Mouse (Mus musculus) megakaryocyte-erythroid progenitor cell, adult 5-6 weeks (primary cell): ENCODE data around the gene Gm42372. TPM values are rescaled to one million over a fixed set of nuclear protein-coding genes. Genes with fewer than 3 reads are reported as not detected.

ENCODE experiments used
- ATAC-seq: replicated peaks from 2 replicates; pipeline ENCODE4 v1.8.0; 2016; ENCODE audit warnings: mild to moderate bottlenecking, inconsistent platforms; ENCODE audit not compliant: severe bottlenecking, poor library complexity, low FRiP score, low TSS enrichment
- total RNA-seq, 2 experiments: library from RNA; stranded (forward) in 1 of 2; stranded (reverse) in 1 of 2; fragments of 200-1000, 215-1000 nt in 1 of 2; fragments of >200 nt in 1 of 2; fragmentation: Nextera tagmentation in 1 of 2; gene quantifications; 2 replicates each; pipeline ENCODE4 v1.2.3; 2014 to 2017

Gene Gm42372
- total RNA-seq, 2 experiments from 2014 or later = 0.28 TPM; not detected in 1

DNA sequence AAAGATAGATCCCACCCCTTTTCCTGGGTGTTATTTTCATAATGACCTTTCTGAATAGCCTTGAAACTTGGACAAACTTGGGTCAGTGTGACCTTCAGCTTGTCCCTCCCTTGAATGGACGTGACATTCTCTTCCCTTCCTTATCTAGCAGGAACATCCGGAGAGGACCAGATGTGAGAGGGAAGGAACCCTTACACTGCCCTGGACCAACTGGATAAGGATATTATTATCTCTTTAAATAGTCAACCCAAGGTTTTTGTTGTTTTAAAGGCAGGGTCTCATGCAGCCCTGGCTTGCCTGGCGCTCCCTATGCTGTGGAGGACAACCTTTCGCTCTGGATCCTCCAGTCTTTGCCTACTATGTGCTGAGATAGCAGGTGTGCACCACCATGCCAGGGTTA lies 16.3 kb downstream of the Gm42372 start:
- peak; percentile 12 for ATAC-seq

DNA sequence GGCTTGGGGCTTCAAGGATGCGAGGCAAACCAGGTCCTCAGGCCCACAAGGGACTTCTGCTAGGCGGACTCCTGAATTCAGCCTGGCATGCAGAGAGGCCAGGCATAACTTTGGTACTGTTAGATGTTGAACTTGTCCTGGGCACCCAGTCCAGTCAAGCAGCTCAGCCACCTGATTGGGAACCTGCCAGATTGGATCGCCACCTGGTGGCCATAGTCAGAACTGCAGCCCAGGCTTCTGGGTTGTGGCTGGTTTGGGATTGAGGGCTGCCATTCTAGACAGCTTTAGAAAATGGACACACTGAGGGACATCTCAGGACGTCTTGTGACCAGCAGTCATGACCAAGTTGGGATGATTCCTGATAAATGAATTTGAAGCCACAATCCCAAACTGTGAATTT lies 16.8 kb downstream of the Gm42372 start:
- peak; percentile 27; the same call in 1 of the 2 replicates for ATAC-seq

DNA sequence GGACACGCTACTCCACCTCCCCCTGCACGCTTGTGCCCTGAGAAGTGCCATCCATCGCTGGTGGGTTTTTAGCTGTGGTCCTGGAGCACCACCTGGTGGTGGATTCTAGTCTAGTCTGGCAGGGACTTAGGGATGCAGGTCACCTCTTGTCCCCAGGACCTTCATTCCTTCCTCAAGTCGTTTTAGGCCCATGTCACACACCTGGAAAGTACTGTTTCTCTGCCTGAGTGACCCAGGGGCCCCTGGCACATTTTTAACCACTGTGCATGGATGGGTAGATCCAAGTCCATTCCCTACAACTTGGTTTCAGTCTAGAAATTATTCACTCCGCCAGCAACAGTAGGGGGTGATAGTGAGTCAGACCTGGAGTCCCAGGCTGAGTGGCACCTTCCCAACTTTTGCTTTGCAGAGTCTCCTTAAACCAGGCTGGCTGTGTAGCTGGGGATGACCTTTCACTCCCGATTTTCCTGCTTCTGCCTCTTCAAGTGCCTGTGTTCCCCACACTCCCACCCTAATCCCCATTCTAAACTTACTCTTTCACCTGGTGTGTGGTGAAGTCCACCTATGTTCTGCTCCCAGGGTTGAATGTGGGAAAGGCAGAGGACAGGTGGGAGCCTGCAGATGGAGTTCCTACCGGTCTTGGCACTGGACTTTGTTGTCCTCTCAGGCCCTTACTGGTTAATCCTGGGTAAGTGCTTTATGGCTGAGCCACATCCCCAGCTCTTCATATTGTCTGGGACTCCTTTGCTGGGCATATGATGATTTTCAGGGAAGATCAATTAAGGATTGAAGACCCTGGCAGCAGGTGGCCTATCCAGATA lies 19.7 kb downstream of the Gm42372 start:
- peak; percentile 75 for ATAC-seq

- no peak for ATAC-seq
Measured at GRCm38 (mm10) chr7:17003230-17003960, 20.5 kb downstream of the Gm42372 start.

DNA sequence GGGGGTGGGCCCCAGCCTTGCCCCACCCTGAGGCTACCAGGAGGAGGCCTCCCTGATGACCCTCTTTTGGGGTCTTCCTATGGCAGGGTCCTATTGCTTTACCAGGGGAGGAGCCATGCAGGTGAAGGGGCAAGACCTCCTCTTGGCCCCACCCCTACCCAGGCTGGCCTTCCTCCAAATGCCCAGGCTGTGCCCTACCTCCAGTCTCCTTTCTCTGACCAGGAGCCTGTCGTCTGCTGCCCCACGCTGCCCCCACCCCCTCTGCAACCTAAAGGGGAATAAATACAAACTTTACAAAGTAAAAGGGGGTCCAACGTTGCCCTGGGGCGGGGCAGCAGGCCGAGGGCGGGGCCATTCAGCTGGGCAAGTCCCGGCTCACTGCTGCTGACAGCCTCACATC lies 21.8 kb downstream of the Gm42372 start:
- no peak for ATAC-seq

GRCm38 (mm10) chr7:17007300-17007699 lies 24.4 kb downstream of the Gm42372 start:
- ATAC-seq = peak; percentile 76

DNA sequence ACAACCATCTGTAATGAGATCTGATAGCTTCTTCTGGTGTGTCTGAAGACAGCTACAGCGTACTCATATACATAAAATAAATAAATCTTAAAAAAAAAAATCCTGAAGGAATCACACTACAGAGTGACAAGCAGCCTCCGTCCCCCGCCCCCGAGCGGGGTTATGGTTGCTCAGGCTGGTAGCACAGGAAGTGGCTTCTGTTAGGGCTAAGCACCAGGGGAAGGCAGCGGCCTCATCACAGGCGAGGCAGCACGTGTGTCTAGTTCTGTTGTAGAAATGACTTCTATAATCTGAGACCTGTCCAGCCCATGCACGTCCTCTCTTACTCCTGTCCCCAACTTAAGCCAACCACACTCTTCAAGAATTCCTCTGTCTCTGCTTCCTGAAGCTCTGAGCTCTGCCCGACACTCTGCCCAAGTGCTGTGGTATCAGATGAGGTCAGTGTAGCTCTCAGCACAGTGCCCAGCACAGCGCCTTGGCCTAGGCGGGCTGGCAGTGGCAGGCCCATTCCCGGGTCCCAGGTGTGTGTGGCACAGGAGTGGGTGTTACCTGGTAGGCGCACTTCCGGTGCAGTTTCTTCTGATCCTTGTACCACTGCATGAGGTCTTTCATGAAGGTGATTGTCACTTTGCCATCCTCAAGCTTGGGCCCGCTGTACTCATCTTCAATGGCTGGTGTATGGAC lies 26.6 kb downstream of the Gm42372 start:
- no peak for ATAC-seq

GRCm38 (mm10) chr7:17010010-17010347 lies 27.1 kb downstream of the Gm42372 start:
- no peak for ATAC-seq

DNA sequence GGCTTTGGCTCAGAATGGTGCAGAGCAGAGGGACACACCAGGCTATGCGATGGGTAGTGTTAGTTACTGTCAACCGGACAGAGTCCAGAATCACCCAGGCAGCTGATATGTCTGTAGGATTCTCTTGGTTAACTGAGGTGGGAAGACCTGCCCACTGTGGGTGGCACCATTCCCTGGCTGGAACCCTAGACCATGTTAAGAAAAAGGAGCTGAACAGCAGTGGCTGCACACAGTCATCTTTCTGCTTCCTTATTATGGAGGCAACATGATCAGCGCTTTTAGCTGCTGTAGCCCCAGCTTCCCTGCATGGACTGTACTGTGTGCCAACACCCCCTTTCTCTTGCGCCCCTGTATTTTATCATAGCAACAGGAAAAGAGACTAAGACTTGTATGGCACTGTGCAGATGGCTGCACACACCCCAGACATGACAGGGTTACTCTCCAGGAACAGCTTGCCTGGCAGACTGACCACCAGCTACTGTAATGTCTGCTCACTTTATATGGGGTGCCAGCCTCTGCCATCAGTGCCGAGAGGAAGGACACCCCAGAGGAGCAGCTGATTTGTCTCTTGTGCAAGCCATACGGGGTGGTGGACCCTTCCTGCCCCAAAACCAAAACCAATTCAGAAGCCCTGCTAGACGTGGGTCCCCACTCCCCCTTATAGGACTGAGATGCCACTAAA lies 29.2 kb downstream of the Gm42372 start:
- ATAC-seq = no peak

DNA sequence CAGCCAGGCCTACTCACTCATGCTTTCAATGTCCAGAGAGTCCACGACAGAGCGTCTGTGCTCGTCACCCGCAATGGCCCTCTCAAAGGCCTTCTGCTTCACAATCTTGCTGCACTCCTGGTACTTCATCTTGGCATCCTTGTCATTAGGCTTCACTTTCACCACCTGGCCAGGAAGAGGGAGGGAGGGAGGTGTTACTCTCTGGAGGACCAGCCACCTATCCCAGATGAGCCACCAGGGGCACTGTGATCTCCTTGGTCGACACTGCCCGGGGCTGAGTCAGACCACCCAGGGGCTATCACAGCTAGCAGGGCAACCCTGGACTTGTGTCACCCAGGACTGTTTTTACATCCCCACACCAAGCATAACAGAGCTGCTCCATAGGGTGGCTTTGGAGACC lies 32.5 kb downstream of the Gm42372 start:
- no peak for ATAC-seq

DNA sequence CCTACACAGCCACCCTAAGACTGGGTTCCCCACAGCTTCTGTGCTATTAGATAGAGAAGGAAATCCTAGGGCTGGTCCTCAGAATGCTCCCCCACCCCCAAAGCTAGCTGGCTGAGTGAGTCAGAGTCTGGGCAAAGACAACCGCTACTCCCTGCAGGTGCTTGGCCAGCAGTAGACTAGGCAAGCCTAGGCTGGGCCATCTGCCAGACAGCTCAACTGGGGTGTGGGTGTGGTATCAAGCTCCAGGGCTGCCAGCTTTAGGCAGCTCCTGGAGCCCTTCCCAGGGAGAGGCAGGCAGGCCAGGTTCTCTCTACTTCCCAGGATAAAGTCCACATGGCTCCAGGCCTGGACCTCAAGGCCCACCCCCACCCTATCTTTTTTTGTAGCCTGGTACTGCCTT lies 34.1 kb downstream of the Gm42372 start:
- ATAC-seq = peak; percentile 89

GRCm38 (mm10) chr7:17017921-17018320 lies 35.0 kb downstream of the Gm42372 start:
- no peak for ATAC-seq

DNA sequence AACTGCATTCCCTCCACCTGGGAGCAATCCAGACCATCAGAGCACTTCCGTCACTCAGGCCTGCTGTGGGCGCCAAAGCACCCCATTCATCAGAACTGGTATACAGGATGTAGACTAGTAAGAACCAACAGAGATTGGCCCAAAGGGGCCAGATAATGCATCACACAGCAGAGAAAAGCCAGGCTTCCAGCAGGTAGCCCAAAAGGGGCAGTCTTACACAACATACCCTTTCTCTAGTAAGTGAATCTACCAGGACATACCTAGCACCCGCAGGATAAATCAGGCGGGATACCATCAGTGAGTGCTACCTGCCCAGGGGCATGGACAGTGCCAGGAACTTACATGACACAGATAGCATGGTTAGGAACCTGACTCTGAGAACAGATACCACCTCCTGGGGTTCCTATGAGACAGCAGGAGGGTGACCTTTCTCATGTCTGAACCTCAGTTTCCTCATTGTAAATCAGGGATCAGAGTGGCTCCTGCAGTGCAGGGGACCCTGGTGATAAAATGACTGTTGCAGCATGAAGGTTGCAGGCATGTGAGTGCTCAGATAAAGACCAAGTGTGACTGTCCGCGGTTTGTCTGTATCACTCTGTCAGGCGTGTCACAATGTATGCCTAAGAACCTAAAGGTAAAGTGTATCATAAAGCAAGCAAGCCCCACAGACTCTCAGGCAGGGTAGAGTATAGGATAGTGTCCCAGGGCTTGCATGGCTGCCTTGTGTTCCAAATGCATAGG lies 36.7 kb downstream of the Gm42372 start:
- ATAC-seq = peak; percentile 30

GRCm38 (mm10) chr7:17022176-17022575 lies 39.3 kb downstream of the Gm42372 start:
- no peak for ATAC-seq

GRCm38 (mm10) chr7:17023701-17024100 lies 40.8 kb downstream of the Gm42372 start:
- no peak for ATAC-seq

DNA sequence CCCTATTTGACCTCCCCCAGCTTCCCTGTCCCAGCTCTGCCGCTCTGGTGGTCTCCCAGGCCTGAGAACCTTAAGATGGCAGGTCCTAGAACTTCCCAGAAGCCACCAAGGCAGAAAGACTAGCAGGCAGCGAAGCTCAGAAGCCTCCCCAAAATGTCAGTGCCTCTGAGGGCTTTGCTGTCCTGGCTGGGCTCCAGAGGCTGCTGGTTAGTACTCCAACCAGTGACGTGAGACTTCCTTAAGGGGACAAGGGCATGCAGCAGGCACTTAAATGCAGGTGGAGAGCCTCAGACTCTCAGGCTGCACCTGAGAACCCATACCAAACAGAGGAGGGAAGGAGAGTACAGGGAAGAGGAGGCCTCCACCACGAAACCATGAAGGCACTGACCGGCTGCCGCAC lies 41.3 kb downstream of the Gm42372 start:
- no peak for ATAC-seq

- ATAC-seq = no peak
Measured at GRCm38 (mm10) chr7:17024814-17025504, 42.1 kb downstream of the Gm42372 start.

GRCm38 (mm10) chr7:17025505-17025894 lies 42.6 kb downstream of the Gm42372 start:
- ATAC-seq = no peak
